Mouse (Mus musculus): ENCODE results near the gene Prcd. TPM values are rescaled to one million over a fixed set of nuclear protein-coding genes. Genes with fewer than 3 reads are reported as not detected.
"Not testable (repeated sequence)": the region's sequence is repeated elsewhere in the genome, so short reads cannot be mapped to it uniquely, and the experiment has no call there.

Prcd gene
- polyA plus RNA-seq, 1 experiment, result 0.44 TPM

- WGBS, result 24% methylated on average over 7 of the region's 7 CpGs
Measured at GRCm38 (mm10) chr11:116674616-116675379, 21.5 kb downstream of the Prcd start.

GRCm38 (mm10) chr11:116675429-116675828 lies 22.1 kb downstream of the Prcd start:
- peaks cover 21% of the 10 kb centered on the region; the same call in 1 of the 2 replicates for H3K36me3 ChIP-seq (ENCODE audit: control insufficient read depth, insufficient read depth, low read length)
- H3K4me1 ChIP-seq (ENCODE audit: control insufficient read depth, insufficient read depth, low read length), result peaks cover 38% of the 10 kb centered on the region
- not testable (repeated sequence) for H3K27me3 ChIP-seq (replicated peaks; ENCODE audit: control insufficient read depth, insufficient read depth, low read length); H3K4me3 ChIP-seq (ENCODE audit: insufficient read depth, low read depth, low read length)
- DNase-seq, result peak; percentile 94
- peak overlapping the region; percentile 97 for H3K27ac ChIP-seq (ENCODE audit: insufficient read depth, low read depth, low read length)
- 34% methylated on average over 6 of the region's 6 CpGs for WGBS

More at GRCm38 (mm10) chr11:116674616-116675379, 21.5 kb downstream of the Prcd start:
- H3K4me3 ChIP-seq (ENCODE audit: insufficient read depth, low read depth, low read length), result no peak overlapping the region
- H3K36me3 ChIP-seq (ENCODE audit: control insufficient read depth, insufficient read depth, low read length), result peaks cover 21% of the 10 kb centered on the region; the same call in 1 of the 2 replicates
- peak; percentile 97 for DNase-seq
- no peak for TF ChIP-seq CTCF (conservative IDR thresholded peaks at IDR 0.05; ENCODE audit: insufficient read depth, insufficient read length, low read depth, low read length)
- TF ChIP-seq POLR2A (IDR thresholded peaks at IDR 0.05; ENCODE audit: low read depth, low read length), result no peak
- H3K4me1 ChIP-seq (ENCODE audit: control insufficient read depth, insufficient read depth, low read length), result peaks cover 38% of the 10 kb centered on the region
- H3K27ac ChIP-seq (ENCODE audit: insufficient read depth, low read depth, low read length), result peak overlapping the region; percentile 97
- no peaks in the 10 kb centered on the region for H3K27me3 ChIP-seq (replicated peaks; ENCODE audit: control insufficient read depth, insufficient read depth, low read length)

GRCm38 (mm10) chr11:116676175-116676976 lies 23.0 kb downstream of the Prcd start:
- TF ChIP-seq CTCF (conservative IDR thresholded peaks at IDR 0.05; ENCODE audit: insufficient read depth, insufficient read length, low read depth, low read length) (no peak), POLR2A (IDR thresholded peaks at IDR 0.05; ENCODE audit: low read depth, low read length) (no peak)
- Histone ChIP-seq H3K4me3 (ENCODE audit: insufficient read depth, low read depth, low read length) (no peak overlapping the region), H3K36me3 (ENCODE audit: control insufficient read depth, insufficient read depth, low read length) (peaks cover 21% of the 10 kb centered on the region; the same call in 1 of the 2 replicates), H3K4me1 (ENCODE audit: control insufficient read depth, insufficient read depth, low read length) (peaks cover 38% of the 10 kb centered on the region), H3K27ac (ENCODE audit: insufficient read depth, low read depth, low read length) (peak overlapping the region; percentile 97), H3K27me3 (replicated peaks; ENCODE audit: control insufficient read depth, insufficient read depth, low read length) (no peaks in the 10 kb centered on the region)
- DNase-seq, result peak; percentile 13
- 90% methylated on average over 14 of the region's 14 CpGs for WGBS

- peaks cover 21% of the 10 kb centered on the region; the same call in 1 of the 2 replicates for H3K36me3 ChIP-seq (ENCODE audit: control insufficient read depth, insufficient read depth, low read length)
- no peaks in the 10 kb centered on the region for H3K27me3 ChIP-seq (replicated peaks; ENCODE audit: control insufficient read depth, insufficient read depth, low read length)
- no peak for TF ChIP-seq CTCF (conservative IDR thresholded peaks at IDR 0.05; ENCODE audit: insufficient read depth, insufficient read length, low read depth, low read length)
- no peak for TF ChIP-seq POLR2A (IDR thresholded peaks at IDR 0.05; ENCODE audit: low read depth, low read length)
- peaks cover 49% of the 10 kb centered on the region for H3K4me1 ChIP-seq (ENCODE audit: control insufficient read depth, insufficient read depth, low read length)
- no peak overlapping the region for H3K4me3 ChIP-seq (ENCODE audit: insufficient read depth, low read depth, low read length)
- DNase-seq, result no peak
- 67% methylated on average over 8 of the region's 8 CpGs for WGBS
- H3K27ac ChIP-seq (ENCODE audit: insufficient read depth, low read depth, low read length), result peak overlapping the region; percentile 36
Measured at GRCm38 (mm10) chr11:116677711-116678441, 24.5 kb downstream of the Prcd start.

GRCm38 (mm10) chr11:116679148-116679547 lies 25.8 kb downstream of the Prcd start:
- no peak overlapping the region for H3K27ac ChIP-seq (ENCODE audit: insufficient read depth, low read depth, low read length)
- H3K4me1 ChIP-seq (ENCODE audit: control insufficient read depth, insufficient read depth, low read length), result peaks cover 45% of the 10 kb centered on the region
- WGBS, result 84% methylated on average over 6 of the region's 6 CpGs
- peak; percentile 53 for DNase-seq
- H3K36me3 ChIP-seq (ENCODE audit: control insufficient read depth, insufficient read depth, low read length), result peaks cover 16% of the 10 kb centered on the region; the same call in 1 of the 2 replicates
- no peaks in the 10 kb centered on the region for H3K27me3 ChIP-seq (replicated peaks; ENCODE audit: control insufficient read depth, insufficient read depth, low read length)
- H3K4me3 ChIP-seq (ENCODE audit: insufficient read depth, low read depth, low read length), result no peak overlapping the region
- TF ChIP-seq POLR2A (IDR thresholded peaks at IDR 0.05; ENCODE audit: low read depth, low read length) (no peak), CTCF (conservative IDR thresholded peaks at IDR 0.05; ENCODE audit: insufficient read depth, insufficient read length, low read depth, low read length) (no peak)

- no peak for DNase-seq
- TF ChIP-seq POLR2A (IDR thresholded peaks at IDR 0.05; ENCODE audit: low read depth, low read length) (no peak), CTCF (conservative IDR thresholded peaks at IDR 0.05; ENCODE audit: insufficient read depth, insufficient read length, low read depth, low read length) (no peak)
- Histone ChIP-seq H3K36me3 (ENCODE audit: control insufficient read depth, insufficient read depth, low read length) (peaks cover 13% of the 10 kb centered on the region; the same call in 1 of the 2 replicates), H3K4me3 (ENCODE audit: insufficient read depth, low read depth, low read length) (no peak overlapping the region), H3K4me1 (ENCODE audit: control insufficient read depth, insufficient read depth, low read length) (peaks cover 50% of the 10 kb centered on the region), H3K27me3 (replicated peaks; ENCODE audit: control insufficient read depth, insufficient read depth, low read length) (no peaks in the 10 kb centered on the region), H3K27ac (ENCODE audit: insufficient read depth, low read depth, low read length) (no peak overlapping the region)
- 83% methylated on average over 24 of the region's 24 CpGs for WGBS
Measured at GRCm38 (mm10) chr11:116680321-116681091, 27.2 kb downstream of the Prcd start.

All from kidney, adult 2 months (tissue).